Mouse (Mus musculus): ENCODE results near the gene Sipa1l3. TPM values are rescaled to one million over a fixed set of nuclear protein-coding genes. Genes with fewer than 3 reads are reported as not detected.

The Sipa1l3 gene
- polyA plus RNA-seq, 1 experiment from 2014 or later = 22.0 TPM

DNA sequence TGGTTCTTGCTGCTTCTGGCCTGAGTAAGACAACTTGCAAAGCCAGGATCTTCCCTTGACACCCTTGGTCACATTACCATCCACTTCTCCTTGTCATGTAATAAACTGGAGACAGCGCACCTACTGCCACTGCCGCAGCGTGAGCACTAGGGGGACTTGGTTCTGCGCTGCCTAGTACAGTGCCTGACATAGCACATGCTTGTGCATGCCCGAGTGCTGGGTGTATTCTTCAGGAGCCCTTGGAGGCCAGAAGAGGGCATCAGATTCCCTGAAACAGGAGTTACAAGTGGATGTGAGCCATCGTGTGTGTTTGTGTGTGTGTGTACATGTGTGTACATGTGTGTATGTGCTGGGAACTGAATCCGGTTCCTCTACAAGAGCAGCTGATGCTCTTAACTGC is 231.0 kb downstream of the Sipa1l3 start:
- H3K9me3 ChIP-seq (ENCODE audit: control insufficient read depth, low read depth, low read length) = no peaks in the 10 kb centered on the region
- ATAC-seq (ENCODE audit: insufficient number of reproducible peaks, insufficient read depth, low FRiP score, low read depth) = no peak
- H3K27ac ChIP-seq (ENCODE audit: low read length) = no peak overlapping the region
- no peak overlapping the region for H3K4me2 ChIP-seq (replicated peaks; ENCODE audit: low read depth, low read length)
- peaks cover 25% of the 10 kb centered on the region for H3K4me1 ChIP-seq (ENCODE audit: control insufficient read depth, insufficient read depth, low read length)
- no peaks in the 10 kb centered on the region for H3K36me3 ChIP-seq (ENCODE audit: control insufficient read depth, insufficient read depth, low read length)
- no peak overlapping the region for H3K4me3 ChIP-seq (ENCODE audit: low read depth, low read length)
- WGBS = 89% methylated on average over 7 of the region's 7 CpGs
- H3K27me3 ChIP-seq (ENCODE audit: control insufficient read depth, insufficient read depth, low read length) = 0 out of 2 replicates have a peak, but pooled peaks cover 3% of the 10 kb centered on the region
- H3K9ac ChIP-seq (replicated peaks; ENCODE audit: low read depth, low read length) = no peak overlapping the region

DNA sequence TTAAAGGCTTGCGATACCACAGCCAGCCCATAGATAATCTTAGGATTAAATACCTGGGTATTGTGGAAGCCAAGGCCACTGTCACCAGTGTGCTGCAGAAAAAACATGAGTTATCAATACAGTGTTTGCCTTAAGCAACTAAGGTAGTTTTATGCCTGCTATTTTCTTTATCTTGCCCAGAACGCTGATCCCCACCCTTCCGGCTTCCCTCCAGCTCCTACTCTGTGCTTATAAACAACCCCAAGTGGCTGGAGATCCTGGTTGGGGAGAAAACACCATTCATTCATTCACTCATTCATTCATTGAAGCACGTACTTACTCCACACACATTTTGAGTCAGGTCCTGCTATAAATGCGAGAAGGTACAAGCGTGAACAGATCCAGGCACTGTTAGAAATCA is 233.9 kb downstream of the Sipa1l3 start:
- Histone ChIP-seq H3K4me2 (replicated peaks; ENCODE audit: low read depth, low read length) (no peak overlapping the region), H3K9me3 (ENCODE audit: control insufficient read depth, low read depth, low read length) (no peaks in the 10 kb centered on the region), H3K27me3 (ENCODE audit: control insufficient read depth, insufficient read depth, low read length) (0 out of 2 replicates have a peak, but pooled peaks cover 6% of the 10 kb centered on the region), H3K36me3 (ENCODE audit: control insufficient read depth, insufficient read depth, low read length) (no peaks in the 10 kb centered on the region), H3K27ac (ENCODE audit: low read length) (no peak overlapping the region), H3K9ac (replicated peaks; ENCODE audit: low read depth, low read length) (no peak overlapping the region), H3K4me3 (ENCODE audit: low read depth, low read length) (no peak overlapping the region), H3K4me1 (ENCODE audit: control insufficient read depth, insufficient read depth, low read length) (peaks cover 9% of the 10 kb centered on the region; the same call in 1 of the 2 replicates)
- no peak for ATAC-seq (ENCODE audit: insufficient number of reproducible peaks, insufficient read depth, low FRiP score, low read depth)
- 83% methylated on average over 6 of the region's 6 CpGs for WGBS

DNA sequence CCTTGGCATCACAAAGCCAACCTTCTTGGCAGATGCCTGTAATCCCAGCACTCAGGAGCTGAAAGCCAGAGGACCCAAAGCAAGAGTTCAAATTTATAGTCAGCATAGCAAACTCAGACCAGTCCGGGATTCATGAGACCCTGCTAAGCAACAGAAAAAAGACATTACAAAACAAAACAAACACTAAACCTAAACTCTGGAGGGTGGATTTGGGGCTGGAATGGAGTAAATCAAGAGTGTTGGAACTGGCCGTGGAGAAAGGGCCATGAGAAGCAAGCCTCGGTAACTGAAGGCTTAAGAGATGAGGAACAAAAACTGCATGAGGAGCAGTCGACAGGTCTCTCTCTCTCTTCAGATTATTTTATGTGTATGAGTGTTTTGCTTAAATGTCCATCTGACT is 234.6 kb downstream of the Sipa1l3 start:
- Histone ChIP-seq H3K9ac (replicated peaks; ENCODE audit: low read depth, low read length) (no peak overlapping the region), H3K27ac (ENCODE audit: low read length) (no peak overlapping the region), H3K36me3 (ENCODE audit: control insufficient read depth, insufficient read depth, low read length) (no peaks in the 10 kb centered on the region), H3K4me3 (ENCODE audit: low read depth, low read length) (no peak overlapping the region), H3K27me3 (ENCODE audit: control insufficient read depth, insufficient read depth, low read length) (0 out of 2 replicates have a peak, but pooled peaks cover 6% of the 10 kb centered on the region), H3K4me2 (replicated peaks; ENCODE audit: low read depth, low read length) (no peak overlapping the region), H3K4me1 (ENCODE audit: control insufficient read depth, insufficient read depth, low read length) (peaks cover 9% of the 10 kb centered on the region; the same call in 1 of the 2 replicates), H3K9me3 (ENCODE audit: control insufficient read depth, low read depth, low read length) (no peaks in the 10 kb centered on the region)
- no peak for ATAC-seq (ENCODE audit: insufficient number of reproducible peaks, insufficient read depth, low FRiP score, low read depth)
- 85% methylated on average over 4 of the region's 4 CpGs for WGBS

DNA sequence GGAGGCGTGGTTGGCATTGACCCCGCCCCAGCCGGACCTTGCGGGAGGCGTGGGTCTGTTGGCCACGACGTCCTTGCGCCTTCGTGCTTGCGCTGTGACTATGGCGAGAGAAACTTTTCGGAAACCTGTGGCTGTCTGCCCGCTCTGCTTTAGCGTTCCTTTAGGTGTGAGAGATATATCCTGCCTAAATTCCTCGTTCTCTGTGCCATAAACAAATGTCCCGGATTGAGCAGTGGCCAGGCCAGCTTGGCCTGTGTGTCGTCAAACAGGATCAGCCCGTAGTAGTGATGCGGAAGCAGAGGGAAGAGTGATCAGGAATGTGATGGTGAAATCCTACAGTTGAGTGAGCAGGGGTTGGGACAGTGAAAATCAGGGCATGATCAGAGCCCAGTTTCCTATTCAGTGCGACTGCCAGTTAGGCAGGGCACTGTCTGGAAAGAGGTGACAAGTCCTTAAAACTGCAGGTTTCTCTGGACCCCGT is 236.3 kb downstream of the Sipa1l3 start:
- ATAC-seq (ENCODE audit: insufficient number of reproducible peaks, insufficient read depth, low FRiP score, low read depth) = peak; percentile 1; the same call in 1 of the 2 replicates
- Histone ChIP-seq H3K4me2 (replicated peaks; ENCODE audit: low read depth, low read length) (peak overlapping the region; percentile 74), H3K9me3 (ENCODE audit: control insufficient read depth, low read depth, low read length) (no peaks in the 10 kb centered on the region), H3K9ac (replicated peaks; ENCODE audit: low read depth, low read length) (peak overlapping the region; percentile 57; the same call in 1 of the 2 replicates), H3K27ac (ENCODE audit: low read length) (peak overlapping the region; percentile 86; the same call in 1 of the 2 replicates), H3K36me3 (ENCODE audit: control insufficient read depth, insufficient read depth, low read length) (no peaks in the 10 kb centered on the region), H3K27me3 (ENCODE audit: control insufficient read depth, insufficient read depth, low read length) (0 out of 2 replicates have a peak, but pooled peaks cover 6% of the 10 kb centered on the region), H3K4me3 (ENCODE audit: low read depth, low read length) (peak overlapping the region; percentile 48), H3K4me1 (ENCODE audit: control insufficient read depth, insufficient read depth, low read length) (peaks cover 9% of the 10 kb centered on the region; the same call in 1 of the 2 replicates)
- WGBS = 7% methylated on average over 21 of the region's 21 CpGs

DNA sequence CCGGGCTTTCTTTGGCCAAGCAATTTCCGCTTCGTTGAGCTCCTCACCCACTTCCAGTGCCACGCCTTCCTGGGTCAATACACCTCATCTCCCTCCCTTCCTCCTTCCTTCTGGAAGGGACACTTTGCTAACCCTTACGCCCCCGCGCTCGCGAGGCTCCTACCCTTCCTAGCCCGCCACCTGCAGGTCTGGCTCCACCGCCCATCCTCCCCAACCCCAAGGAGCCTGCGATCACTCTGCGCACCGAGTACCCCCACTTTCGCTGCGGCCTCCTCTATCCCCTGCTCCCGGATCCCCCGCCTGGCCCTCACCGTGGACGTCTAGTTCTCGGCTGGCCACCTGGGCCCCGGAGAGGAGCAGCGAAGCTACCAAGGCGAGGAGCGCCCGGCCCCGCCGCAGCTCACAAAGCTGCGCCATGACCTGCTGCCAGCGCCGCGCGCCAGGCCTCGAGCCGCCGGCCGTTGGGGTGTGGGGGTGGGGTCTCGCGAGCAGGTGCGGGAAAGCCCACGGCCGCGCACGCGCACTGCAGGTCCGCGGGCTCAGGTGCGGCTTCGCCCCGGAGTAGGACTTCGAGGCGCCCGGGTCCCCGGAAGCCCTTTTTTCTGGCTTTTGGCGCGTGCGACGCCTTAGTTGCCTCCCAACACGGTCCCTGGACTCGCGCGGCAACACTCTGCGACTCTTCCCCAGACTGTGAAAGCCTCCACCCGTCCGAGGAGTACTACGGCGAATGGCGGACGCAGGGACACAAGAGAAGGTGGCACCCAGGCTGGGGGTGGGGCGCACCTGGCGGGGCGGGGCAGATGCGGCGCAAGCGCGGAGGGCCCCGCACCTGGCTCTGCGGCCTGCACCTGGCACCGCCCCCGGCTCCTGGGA is 237.0 kb downstream of the Sipa1l3 start, which contains the start of gene Spint2:
Gene Spint2, minus strand, starts transcription at position 712 of the 873 bp plus-strand sequence.
- peak; percentile 91 for ATAC-seq (ENCODE audit: insufficient number of reproducible peaks, insufficient read depth, low FRiP score, low read depth)
- Histone ChIP-seq H3K4me1 (ENCODE audit: control insufficient read depth, insufficient read depth, low read length) (peaks cover 14% of the 10 kb centered on the region; the same call in 1 of the 2 replicates), H3K4me3 (ENCODE audit: low read depth, low read length) (peak within 1 kb of the TSS; percentile 48), H3K4me2 (replicated peaks; ENCODE audit: low read depth, low read length) (peak within 1 kb of the TSS; percentile 74), H3K9me3 (ENCODE audit: control insufficient read depth, low read depth, low read length) (no peaks in the 10 kb centered on the region), H3K27ac (ENCODE audit: low read length) (peak within 1 kb of the TSS; percentile 86), H3K9ac (replicated peaks; ENCODE audit: low read depth, low read length) (peak within 1 kb of the TSS; percentile 57), H3K36me3 (ENCODE audit: control insufficient read depth, insufficient read depth, low read length) (no peaks in the 10 kb centered on the region), H3K27me3 (ENCODE audit: control insufficient read depth, insufficient read depth, low read length) (0 out of 2 replicates have a peak, but pooled peaks cover 6% of the 10 kb centered on the region)
- under 1% methylated on average over 69 of the region's 80 CpGs for WGBS

DNA sequence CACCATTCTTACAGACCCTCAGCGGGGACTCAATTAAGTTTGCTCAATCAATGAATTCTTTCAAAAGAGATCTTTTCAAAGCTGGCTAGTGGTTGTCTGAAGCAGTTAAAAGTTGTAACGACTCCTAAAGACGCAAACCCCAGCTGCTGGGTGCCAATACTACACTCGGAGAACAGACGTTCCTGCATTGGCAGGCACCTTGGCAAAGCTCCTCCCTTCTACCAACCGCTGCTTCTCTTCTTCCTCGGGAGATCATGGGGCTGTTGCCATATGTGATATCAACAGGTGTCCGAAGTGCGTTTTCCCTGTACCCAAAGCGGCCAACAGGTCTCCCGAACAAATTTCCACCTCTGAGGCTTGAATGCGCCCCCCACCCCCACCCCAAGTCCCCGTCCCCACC is 237.6 kb downstream of the Sipa1l3 start:
- ATAC-seq (ENCODE audit: insufficient number of reproducible peaks, insufficient read depth, low FRiP score, low read depth) = no peak
- Histone ChIP-seq H3K36me3 (ENCODE audit: control insufficient read depth, insufficient read depth, low read length) (no peaks in the 10 kb centered on the region), H3K27me3 (ENCODE audit: control insufficient read depth, insufficient read depth, low read length) (0 out of 2 replicates have a peak, but pooled peaks cover 6% of the 10 kb centered on the region), H3K9me3 (ENCODE audit: control insufficient read depth, low read depth, low read length) (no peaks in the 10 kb centered on the region), H3K4me1 (ENCODE audit: control insufficient read depth, insufficient read depth, low read length) (peaks cover 15% of the 10 kb centered on the region; the same call in 1 of the 2 replicates), H3K4me3 (ENCODE audit: low read depth, low read length) (peak overlapping the region; percentile 48), H3K27ac (ENCODE audit: low read length) (no peak overlapping the region), H3K9ac (replicated peaks; ENCODE audit: low read depth, low read length) (0 out of 2 replicates have a peak overlapping the region, but pooled peaks have one; percentile 57), H3K4me2 (replicated peaks; ENCODE audit: low read depth, low read length) (peak overlapping the region; percentile 74)
- WGBS = 9% methylated on average over 13 of the region's 13 CpGs

DNA sequence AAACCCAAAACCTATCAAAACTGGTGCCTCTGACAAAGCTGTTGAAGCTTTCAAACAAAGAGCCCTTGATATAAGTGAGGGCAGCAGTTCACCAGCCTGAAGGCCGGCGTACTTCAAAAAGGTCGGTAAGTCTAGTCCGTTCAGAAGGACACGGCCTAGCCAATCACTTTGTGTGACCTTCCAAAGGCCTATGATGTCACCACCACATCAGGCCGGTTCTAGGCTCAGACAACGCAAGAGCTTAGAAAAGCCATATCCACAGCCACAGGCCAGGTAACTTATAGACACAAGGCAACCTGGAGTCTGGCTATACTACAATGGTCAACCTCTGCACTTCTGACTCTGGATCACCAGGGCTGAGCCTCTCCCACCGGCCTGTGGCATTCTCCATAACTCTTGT is 238.5 kb downstream of the Sipa1l3 start:
- peaks cover 15% of the 10 kb centered on the region; the same call in 1 of the 2 replicates for H3K4me1 ChIP-seq (ENCODE audit: control insufficient read depth, insufficient read depth, low read length)
- H3K4me2 ChIP-seq (replicated peaks; ENCODE audit: low read depth, low read length) = peak overlapping the region; percentile 74
- ATAC-seq (ENCODE audit: insufficient number of reproducible peaks, insufficient read depth, low FRiP score, low read depth) = no peak
- H3K27ac ChIP-seq (ENCODE audit: low read length) = no peak overlapping the region
- no peak overlapping the region for H3K9ac ChIP-seq (replicated peaks; ENCODE audit: low read depth, low read length)
- peak overlapping the region; percentile 48; the same call in 1 of the 2 replicates for H3K4me3 ChIP-seq (ENCODE audit: low read depth, low read length)
- 0 out of 2 replicates have a peak, but pooled peaks cover 6% of the 10 kb centered on the region for H3K27me3 ChIP-seq (ENCODE audit: control insufficient read depth, insufficient read depth, low read length)
- no peaks in the 10 kb centered on the region for H3K9me3 ChIP-seq (ENCODE audit: control insufficient read depth, low read depth, low read length)
- 46% methylated on average over 8 of the region's 8 CpGs for WGBS
- no peaks in the 10 kb centered on the region for H3K36me3 ChIP-seq (ENCODE audit: control insufficient read depth, insufficient read depth, low read length)

DNA sequence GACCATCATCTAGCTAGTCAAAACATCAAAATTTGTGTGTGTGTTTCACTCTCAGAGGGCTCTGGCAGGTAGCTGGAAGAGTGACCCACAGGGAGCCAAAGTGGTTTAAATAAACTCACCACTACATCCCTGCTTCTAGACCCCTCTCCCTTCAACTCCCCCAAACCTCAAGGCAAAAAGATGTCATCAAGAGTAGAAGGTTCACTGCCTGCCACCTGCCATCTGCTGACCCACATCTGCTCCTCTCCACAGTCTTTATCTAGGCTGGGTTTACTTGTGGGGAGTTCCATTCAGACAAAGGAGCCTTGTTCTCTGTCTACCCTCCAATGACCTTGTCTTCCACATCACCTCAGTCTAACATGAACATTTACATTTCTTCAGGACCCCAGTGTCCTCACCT is 239.2 kb downstream of the Sipa1l3 start:
- no peak for ATAC-seq (ENCODE audit: insufficient number of reproducible peaks, insufficient read depth, low FRiP score, low read depth)
- Histone ChIP-seq H3K4me3 (ENCODE audit: low read depth, low read length) (no peak overlapping the region), H3K27me3 (ENCODE audit: control insufficient read depth, insufficient read depth, low read length) (0 out of 2 replicates have a peak, but pooled peaks cover 6% of the 10 kb centered on the region), H3K4me1 (ENCODE audit: control insufficient read depth, insufficient read depth, low read length) (peaks cover 15% of the 10 kb centered on the region; the same call in 1 of the 2 replicates), H3K9me3 (ENCODE audit: control insufficient read depth, low read depth, low read length) (no peaks in the 10 kb centered on the region), H3K9ac (replicated peaks; ENCODE audit: low read depth, low read length) (no peak overlapping the region), H3K36me3 (ENCODE audit: control insufficient read depth, insufficient read depth, low read length) (no peaks in the 10 kb centered on the region), H3K4me2 (replicated peaks; ENCODE audit: low read depth, low read length) (peak overlapping the region; percentile 74; the same call in 1 of the 2 replicates), H3K27ac (ENCODE audit: low read length) (no peak overlapping the region)

Measured in stomach, embryonic 14.5 days (tissue).